Mouse (Mus musculus) G1E (cell line): ENCODE results near the gene Mok.

ENCODE experiments used
- CTCF ChIP-seq: IDR thresholded peaks from 2 replicates; pipeline ENCODE4 v1.5.1; 2012; ENCODE audit warnings: low read depth, low read length, inconsistent platforms, mixed read lengths
- GATA1 ChIP-seq: IDR thresholded peaks from 2 replicates; pipeline ENCODE4 v1.6.1; 2012; ENCODE audit warnings: borderline replicate concordance, low read length, inconsistent platforms, mixed read lengths
- GATA2 ChIP-seq: IDR thresholded peaks from 2 replicates; pipeline ENCODE4 v1.6.1; 2012; ENCODE audit warnings: low read depth, low read length, inconsistent platforms, borderline replicate concordance
- POLR2AphosphoS5 ChIP-seq: IDR thresholded peaks from 2 replicates; pipeline ENCODE4 v1.6.1; 2012; ENCODE audit warnings: low read depth, low read length, inconsistent platforms; ENCODE audit not compliant: insufficient replicate concordance
- TAL1 ChIP-seq: conservative IDR thresholded peaks from 2 replicates; pipeline ENCODE4 v1.6.1; 2012; ENCODE audit warnings: low read depth, low read length, inconsistent platforms, mixed read lengths

DNA sequence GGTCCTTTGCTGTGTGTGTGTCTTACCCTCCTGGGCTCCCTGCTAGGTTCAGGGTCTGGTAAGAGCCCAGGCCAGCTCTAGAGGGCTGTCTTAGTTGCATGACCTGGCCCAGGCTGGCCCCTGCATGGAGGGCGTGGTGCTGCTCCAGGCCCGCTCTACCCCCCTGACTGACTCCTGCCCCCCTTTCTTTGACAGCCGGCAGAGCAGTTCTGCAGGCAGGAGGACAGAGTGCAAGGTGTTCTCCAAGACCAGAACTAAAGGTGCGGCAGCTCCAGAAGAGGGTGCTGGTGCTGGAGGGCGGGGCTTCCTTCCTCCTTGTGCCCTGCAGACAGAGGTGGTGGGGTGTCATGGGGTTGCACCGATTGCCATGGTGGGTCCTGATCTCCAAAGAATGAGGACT lies 44.0 kb downstream of the Mok start:
- TF ChIP-seq GATA1, result no peak
- no peak for TF ChIP-seq CTCF
- no peak for TF ChIP-seq TAL1
- no peak for TF ChIP-seq POLR2AphosphoS5
- TF ChIP-seq GATA2, result no peak
